Mouse (Mus musculus): ENCODE data around the gene Ntn5. TPM values are rescaled to one million over a fixed set of nuclear protein-coding genes. Genes with fewer than 3 reads are reported as not detected.

The Ntn5 gene
- polyA plus RNA-seq, 2 experiments, result 0.59 to 1.3 TPM

DNA sequence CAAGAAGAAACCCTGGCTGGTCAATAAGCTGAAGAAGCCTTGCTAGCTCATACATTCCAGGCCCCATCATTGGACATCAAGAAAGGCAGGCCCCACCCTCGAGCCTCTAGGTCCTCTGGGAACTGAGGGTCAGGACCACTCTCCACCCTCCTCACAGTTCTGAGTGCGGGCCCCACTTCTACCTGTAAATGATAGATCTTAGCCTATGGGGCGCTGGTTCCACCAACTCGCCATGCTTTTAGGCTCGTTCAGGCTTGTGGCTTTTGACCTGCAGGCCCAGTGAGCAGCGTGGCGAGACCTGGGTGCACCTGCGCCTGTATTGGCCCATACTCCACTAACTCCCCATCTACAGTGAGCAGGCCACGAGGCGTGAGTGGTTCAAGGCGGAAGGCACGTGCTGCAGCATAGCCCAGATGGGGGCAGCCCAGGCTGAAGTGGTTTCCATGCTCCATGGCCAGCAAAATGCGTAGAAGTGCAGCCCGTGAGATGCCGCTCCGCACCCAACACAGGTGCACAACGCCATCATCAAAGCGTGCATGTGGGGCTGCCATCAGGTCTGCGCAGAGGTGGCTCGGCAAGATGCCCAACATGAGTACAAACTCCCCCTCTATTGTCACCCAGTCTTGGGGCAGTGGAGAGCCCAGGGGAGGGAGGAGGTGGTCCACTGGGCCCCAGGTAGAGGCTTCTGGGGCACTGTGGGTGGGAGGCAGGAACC lies 26.8 kb downstream of the Ntn5 start:
- peaks cover 48% of the 10 kb centered on the region for H3K36me3 ChIP-seq (ENCODE audit: control insufficient read depth, insufficient read depth, low read length)
- H3K27ac ChIP-seq (replicated peaks; ENCODE audit: low read depth, low read length), result no peak overlapping the region
- ATAC-seq (ENCODE audit: low FRiP score, low read depth), result no peak
- H3K4me1 ChIP-seq (ENCODE audit: control insufficient read depth, insufficient read depth, low read length), result peaks cover 32% of the 10 kb centered on the region
- H3K4me3 ChIP-seq (replicated peaks; ENCODE audit: low read length), result no peak overlapping the region
- no peak for TF ChIP-seq POLR2A (IDR thresholded peaks at IDR 0.05; ENCODE audit: borderline replicate concordance, extremely low read depth, insufficient read depth, insufficient read length)
- H3K9ac ChIP-seq (ENCODE audit: low read depth, low read length, severe bottlenecking), result no peak overlapping the region
- no peak overlapping the region for H3K4me2 ChIP-seq (replicated peaks; ENCODE audit: low read depth, low read length, severe bottlenecking)
- 93% methylated on average over 20 of the region's 20 CpGs for WGBS
- no peaks in the 10 kb centered on the region for H3K9me3 ChIP-seq (ENCODE audit: control insufficient read depth, low read length)
- no peaks in the 10 kb centered on the region for H3K27me3 ChIP-seq (ENCODE audit: control insufficient read depth, insufficient read depth, low read length)
- DNase-seq (ENCODE audit: low spot score), result no peak

DNA sequence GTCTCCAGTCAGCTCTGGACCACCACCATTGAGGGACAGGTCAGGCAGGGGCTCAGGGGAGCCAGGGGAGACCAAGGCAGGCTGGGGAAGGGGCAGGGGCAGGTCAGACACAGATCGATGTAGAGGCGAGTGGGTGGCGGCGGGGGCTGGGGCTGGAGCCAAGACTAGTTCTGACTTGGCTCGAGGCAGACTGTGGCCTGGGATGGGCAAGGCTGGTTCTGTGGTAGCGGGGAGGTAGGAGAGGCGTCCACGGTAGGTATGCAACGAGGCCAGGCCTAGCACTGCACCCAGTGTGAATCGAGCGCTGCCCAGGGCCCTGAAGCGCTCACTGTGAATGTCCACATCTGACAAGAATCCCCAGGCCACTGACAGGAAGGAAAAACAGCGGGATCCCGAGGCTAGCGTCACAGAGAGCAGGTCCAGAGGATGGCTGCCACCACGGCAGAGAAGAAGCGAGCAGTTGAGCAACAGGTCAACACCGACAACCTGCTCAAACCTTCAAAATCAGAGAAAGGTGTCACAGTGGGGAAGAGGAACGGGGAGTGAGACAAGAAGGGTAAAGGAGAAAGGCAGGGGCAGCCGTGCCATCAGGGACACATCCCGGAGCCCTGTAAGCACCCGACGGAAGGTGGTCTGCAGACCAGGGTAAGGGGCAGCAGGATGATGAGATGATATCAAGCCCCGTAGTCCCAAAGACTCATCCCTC lies 27.6 kb downstream of the Ntn5 start:
- H3K27me3 ChIP-seq (ENCODE audit: control insufficient read depth, insufficient read depth, low read length), result no peaks in the 10 kb centered on the region
- no peak overlapping the region for H3K27ac ChIP-seq (replicated peaks; ENCODE audit: low read depth, low read length)
- no peak for TF ChIP-seq POLR2A (IDR thresholded peaks at IDR 0.05; ENCODE audit: borderline replicate concordance, extremely low read depth, insufficient read depth, insufficient read length)
- no peak overlapping the region for H3K9ac ChIP-seq (ENCODE audit: low read depth, low read length, severe bottlenecking)
- ATAC-seq (ENCODE audit: low FRiP score, low read depth), result no peak
- H3K4me1 ChIP-seq (ENCODE audit: control insufficient read depth, insufficient read depth, low read length), result peaks cover 37% of the 10 kb centered on the region
- H3K36me3 ChIP-seq (ENCODE audit: control insufficient read depth, insufficient read depth, low read length), result peaks cover 48% of the 10 kb centered on the region
- no peak overlapping the region for H3K4me2 ChIP-seq (replicated peaks; ENCODE audit: low read depth, low read length, severe bottlenecking)
- DNase-seq (ENCODE audit: low spot score), result no peak
- WGBS, result 90% methylated on average over 24 of the region's 24 CpGs
- no peaks in the 10 kb centered on the region for H3K9me3 ChIP-seq (ENCODE audit: control insufficient read depth, low read length)
- H3K4me3 ChIP-seq (replicated peaks; ENCODE audit: low read length), result no peak overlapping the region

DNA sequence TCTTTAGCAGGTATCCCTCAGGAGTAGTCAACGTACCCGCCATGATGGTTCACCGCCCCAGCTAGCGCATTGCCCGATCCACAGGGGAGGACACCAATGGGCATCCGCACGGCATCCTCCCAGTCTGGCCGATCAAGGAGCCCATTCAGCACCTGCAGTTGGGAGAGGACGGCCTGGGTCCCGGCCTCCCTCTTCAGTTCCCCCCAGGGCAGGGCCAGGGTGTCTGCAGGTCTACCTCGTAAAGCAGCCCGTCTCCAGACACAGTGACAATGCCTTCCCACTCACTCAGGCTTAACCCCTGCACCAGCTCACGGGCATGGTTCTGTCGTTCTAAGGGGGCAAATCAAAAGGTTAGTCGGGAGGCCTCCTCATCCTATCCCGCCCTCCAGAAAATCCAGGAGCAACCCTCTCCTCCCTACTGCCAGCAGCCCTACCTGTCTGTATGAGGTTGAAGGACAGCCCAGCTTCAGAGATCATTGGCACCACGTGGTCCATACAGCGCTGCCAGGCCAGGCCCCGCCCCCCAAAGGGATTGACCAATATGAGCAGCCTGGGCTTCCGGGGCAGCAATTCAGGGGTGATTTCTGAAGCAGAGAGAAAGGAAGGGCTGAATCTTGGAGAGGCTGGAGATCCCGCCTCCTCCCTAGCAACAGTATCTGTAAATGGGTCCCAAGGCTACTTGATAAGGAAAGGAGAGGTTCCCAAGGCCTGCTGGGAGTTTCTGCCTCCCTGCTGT lies 28.4 kb downstream of the Ntn5 start:
- no peak overlapping the region for H3K4me2 ChIP-seq (replicated peaks; ENCODE audit: low read depth, low read length, severe bottlenecking)
- H3K9ac ChIP-seq (ENCODE audit: low read depth, low read length, severe bottlenecking), result no peak overlapping the region
- WGBS, result 87% methylated on average over 21 of the region's 21 CpGs
- H3K4me3 ChIP-seq (replicated peaks; ENCODE audit: low read length), result no peak overlapping the region
- H3K9me3 ChIP-seq (ENCODE audit: control insufficient read depth, low read length), result no peaks in the 10 kb centered on the region
- no peak for DNase-seq (ENCODE audit: low spot score)
- H3K36me3 ChIP-seq (ENCODE audit: control insufficient read depth, insufficient read depth, low read length), result peaks cover 48% of the 10 kb centered on the region
- H3K27ac ChIP-seq (replicated peaks; ENCODE audit: low read depth, low read length), result no peak overlapping the region
- no peak for ATAC-seq (ENCODE audit: low FRiP score, low read depth)
- no peak for TF ChIP-seq POLR2A (IDR thresholded peaks at IDR 0.05; ENCODE audit: borderline replicate concordance, extremely low read depth, insufficient read depth, insufficient read length)
- H3K4me1 ChIP-seq (ENCODE audit: control insufficient read depth, insufficient read depth, low read length), result peaks cover 39% of the 10 kb centered on the region
- no peaks in the 10 kb centered on the region for H3K27me3 ChIP-seq (ENCODE audit: control insufficient read depth, insufficient read depth, low read length)

DNA sequence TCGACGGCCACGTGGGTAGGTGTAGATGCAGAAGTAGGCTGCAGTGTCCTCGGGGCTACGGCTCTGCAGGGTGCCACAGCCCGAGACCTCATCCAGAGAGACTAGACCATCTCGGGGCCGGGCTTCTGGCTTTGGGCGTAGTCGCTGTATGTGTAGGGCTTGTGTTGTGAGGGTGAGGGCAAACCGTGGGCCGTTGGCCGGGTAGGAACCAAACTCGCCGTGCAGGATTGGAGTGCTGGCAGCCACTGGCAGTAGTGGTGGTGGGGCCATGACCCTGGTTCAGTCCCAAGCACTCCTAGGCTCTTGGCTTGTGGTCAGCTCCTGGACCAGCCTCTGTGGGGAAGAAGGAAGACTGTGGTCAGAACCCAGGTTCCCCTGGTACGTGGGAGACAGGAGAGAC lies 29.6 kb downstream of the Ntn5 start:
- H3K4me2 ChIP-seq (replicated peaks; ENCODE audit: low read depth, low read length, severe bottlenecking), result no peak overlapping the region
- H3K27ac ChIP-seq (replicated peaks; ENCODE audit: low read depth, low read length), result no peak overlapping the region
- peaks cover 27% of the 10 kb centered on the region for H3K4me1 ChIP-seq (ENCODE audit: control insufficient read depth, insufficient read depth, low read length)
- H3K4me3 ChIP-seq (replicated peaks; ENCODE audit: low read length), result no peak overlapping the region
- no peak overlapping the region for H3K9ac ChIP-seq (ENCODE audit: low read depth, low read length, severe bottlenecking)
- ATAC-seq (ENCODE audit: low FRiP score, low read depth), result no peak
- H3K36me3 ChIP-seq (ENCODE audit: control insufficient read depth, insufficient read depth, low read length), result peaks cover 48% of the 10 kb centered on the region
- H3K9me3 ChIP-seq (ENCODE audit: control insufficient read depth, low read length), result no peaks in the 10 kb centered on the region
- DNase-seq (ENCODE audit: low spot score), result no peak
- WGBS, result 95% methylated on average over 16 of the region's 16 CpGs
- no peak for TF ChIP-seq POLR2A (IDR thresholded peaks at IDR 0.05; ENCODE audit: borderline replicate concordance, extremely low read depth, insufficient read depth, insufficient read length)
- H3K27me3 ChIP-seq (ENCODE audit: control insufficient read depth, insufficient read depth, low read length), result no peaks in the 10 kb centered on the region

DNA sequence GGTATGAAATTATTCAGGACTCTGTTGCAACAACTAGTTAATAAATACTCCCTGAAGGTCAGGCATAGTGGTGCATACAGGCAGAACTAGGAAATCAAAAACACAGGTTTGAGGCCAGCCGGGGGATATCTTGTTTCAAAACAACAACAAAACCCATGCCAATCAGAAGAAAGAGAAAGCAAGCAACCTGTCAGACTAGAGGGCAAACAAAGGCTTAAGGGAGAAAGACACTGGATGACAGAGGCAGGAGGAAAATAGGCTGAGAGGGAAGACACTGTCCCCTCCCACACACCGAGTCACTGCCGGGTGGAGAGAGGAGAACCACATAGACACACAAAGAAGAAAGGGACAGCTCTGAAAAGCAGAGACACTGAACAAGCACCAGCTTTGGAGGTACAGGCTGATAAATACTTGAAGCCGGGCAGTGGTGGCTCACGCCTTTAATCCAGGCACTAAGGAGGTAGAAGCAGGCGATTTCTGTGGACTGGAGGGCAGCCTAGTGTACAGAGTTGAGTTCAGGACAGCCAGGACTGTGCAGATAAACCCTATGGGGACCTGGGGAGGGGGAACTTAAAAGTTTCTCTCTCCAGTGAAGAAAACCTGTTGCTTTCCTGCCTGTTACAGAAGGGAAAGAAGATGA lies 30.2 kb downstream of the Ntn5 start:
- no peak for TF ChIP-seq POLR2A (IDR thresholded peaks at IDR 0.05; ENCODE audit: borderline replicate concordance, extremely low read depth, insufficient read depth, insufficient read length)
- ATAC-seq (ENCODE audit: low FRiP score, low read depth) (no peak), DNase-seq (ENCODE audit: low spot score) (no peak)
- Histone ChIP-seq H3K36me3 (ENCODE audit: control insufficient read depth, insufficient read depth, low read length) (peaks cover 48% of the 10 kb centered on the region), H3K27me3 (ENCODE audit: control insufficient read depth, insufficient read depth, low read length) (no peaks in the 10 kb centered on the region), H3K27ac (replicated peaks; ENCODE audit: low read depth, low read length) (no peak overlapping the region), H3K4me3 (replicated peaks; ENCODE audit: low read length) (peak overlapping the region; percentile 47), H3K9ac (ENCODE audit: low read depth, low read length, severe bottlenecking) (no peak overlapping the region), H3K4me1 (ENCODE audit: control insufficient read depth, insufficient read depth, low read length) (peaks cover 28% of the 10 kb centered on the region), H3K9me3 (ENCODE audit: control insufficient read depth, low read length) (no peaks in the 10 kb centered on the region), H3K4me2 (replicated peaks; ENCODE audit: low read depth, low read length, severe bottlenecking) (peak overlapping the region; percentile 88)
- WGBS, result 91% methylated on average over 6 of the region's 6 CpGs

All from limb, embryonic 14.5 days (tissue).